Mouse (Mus musculus): ENCODE data around the gene Slc35f4.

DNA sequence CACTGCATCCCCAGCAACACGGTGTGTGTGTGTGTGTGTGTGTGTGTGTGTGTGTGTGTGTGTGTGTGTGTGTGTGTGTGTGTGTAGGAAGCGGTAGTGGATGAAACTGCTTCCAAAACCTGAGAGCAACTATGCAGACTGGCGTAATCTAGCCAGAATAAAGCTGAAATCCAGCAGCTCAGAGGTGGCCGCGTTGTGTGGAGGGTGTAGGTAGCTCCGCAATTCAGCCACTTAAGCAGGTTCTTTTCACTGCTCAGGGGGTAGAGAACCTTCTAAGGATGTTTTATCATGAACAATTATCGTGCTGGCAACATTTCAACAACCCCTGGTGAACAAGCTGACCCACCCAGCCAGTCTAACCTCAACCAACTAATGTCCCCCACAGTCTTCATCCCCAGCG is 1.2 kb downstream of the Slc35f4 start:
- TF ChIP-seq CTCF (IDR thresholded peaks at IDR 0.05; ENCODE audit: extremely low read depth, insufficient read depth, low read length) (no peak), POLR2A (IDR thresholded peaks at IDR 0.05; ENCODE audit: extremely low read depth, insufficient read depth, low read length) (0 out of 2 replicates have a peak, but pooled peaks have one; percentile 26)

Measured in cortical plate, adult 2 months (tissue).